Mouse (Mus musculus): ENCODE measurements at regions not wholly inside any gene's neighbourhood (a gene's known extent, or its start where the extent isn't known, plus 50 kb on each side); places are given as distances from the start of the nearest gene placed in this dataset.

DNA sequence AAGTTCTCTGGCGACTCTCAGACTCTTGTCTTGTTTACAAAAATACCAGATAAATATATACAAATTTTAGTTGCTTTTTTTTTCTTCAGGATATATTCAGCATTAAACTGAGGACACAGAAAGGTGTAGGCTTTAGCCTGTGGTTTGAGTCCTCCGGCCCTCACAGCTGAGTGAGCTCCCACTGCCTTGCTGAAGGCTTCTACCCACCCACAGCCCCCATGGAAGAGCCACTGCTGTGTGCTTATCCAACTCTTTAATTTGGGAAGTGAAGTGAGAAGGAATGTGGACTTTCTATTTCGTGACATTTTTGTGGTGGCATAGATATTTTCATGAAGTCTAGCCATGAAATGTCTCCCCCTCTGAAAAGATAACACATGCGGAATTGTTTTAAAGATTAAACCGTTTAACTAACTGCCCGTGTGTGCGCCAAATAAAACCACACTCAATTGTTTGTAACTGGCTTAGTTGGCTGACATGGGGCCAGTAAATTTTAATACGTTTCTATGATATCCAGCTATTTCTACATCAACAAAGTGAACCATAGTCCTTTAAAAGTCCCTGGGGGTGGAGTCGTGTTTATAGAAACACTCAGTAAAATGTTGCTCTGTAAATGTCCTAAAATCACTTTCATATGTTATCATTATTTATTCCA lies 174.1 kb downstream of the Slc38a4 start:
- TF ChIP-seq ZNF384 (IDR thresholded peaks at IDR 0.05; ENCODE audit: low read depth, low read length) (no peak), HCFC1 (IDR thresholded peaks at IDR 0.05; ENCODE audit: borderline replicate concordance, insufficient read depth, low read length) (no peak), CHD2 (IDR thresholded peaks at IDR 0.05; ENCODE audit: low read depth, low read length) (no peak), MAFK (IDR thresholded peaks at IDR 0.05; ENCODE audit: insufficient read depth, low read depth, low read length) (no peak), ZC3H11A (IDR thresholded peaks at IDR 0.05; ENCODE audit: borderline replicate concordance, low read depth, low read length) (no peak)
